Mouse (Mus musculus) myocyte (in vitro differentiated cells): ENCODE measurements around the gene Map3k13. TPM values are rescaled to one million over a fixed set of nuclear protein-coding genes. Genes with fewer than 3 reads are reported as not detected.

Source experiments
- H3K27me3 ChIP-seq: one replicate; pipeline ENCODE4 v1.6.1; 2011; ENCODE audit not compliant: control insufficient read depth, insufficient read depth, insufficient read length
- H3K36me3 ChIP-seq: one replicate; pipeline ENCODE4 v1.6.1; 2011; ENCODE audit not compliant: control insufficient read depth, insufficient read depth
- H3K4me2 ChIP-seq: one replicate; pipeline ENCODE4 v1.6.1; 2011; ENCODE audit warnings: low read depth, control low read depth
- H3K4me3 ChIP-seq: one replicate; pipeline ENCODE4 v1.5.1; 2011; ENCODE audit warnings: mild to moderate bottlenecking, control low read depth, moderate library complexity
- H3K79me2 ChIP-seq: one replicate; pipeline ENCODE4 v1.6.1; 2011; ENCODE audit not compliant: control insufficient read depth, insufficient read depth
- H3ac ChIP-seq: one replicate; pipeline ENCODE4 v1.6.1; 2011; ENCODE audit not compliant: control insufficient read depth, insufficient read length
- CEBPB ChIP-seq: IDR thresholded peaks from 2 replicates; pipeline ENCODE4 v1.6.1; 2011; ENCODE audit warnings: mild to moderate bottlenecking, moderate library complexity; ENCODE audit not compliant: poor library complexity, insufficient read depth, severe bottlenecking
- E2F4 ChIP-seq: IDR thresholded peaks from one replicate; pipeline ENCODE4 v1.6.1; 2011; ENCODE audit warnings: mild to moderate bottlenecking, control low read depth, moderate library complexity; ENCODE audit not compliant: insufficient read depth
- MAX ChIP-seq: IDR thresholded peaks from one replicate; pipeline ENCODE4 v1.6.1; 2011; ENCODE audit warnings: low read depth, mild to moderate bottlenecking, control low read depth
- MYOD1 ChIP-seq, 3 experiments: IDR thresholded peaks; one replicate each; pipeline ENCODE4 v1.6.1; 2011; ENCODE audit warnings: control low read depth in 2 of 3, low read depth in 2 of 3, mild to moderate bottlenecking in 2 of 3, moderate library complexity in 1 of 3; ENCODE audit not compliant: insufficient read length in 2 of 3, control insufficient read depth in 1 of 3
- MYOG ChIP-seq, 3 experiments: IDR thresholded peaks; one replicate each; pipeline ENCODE4 v1.6.1; 2011; ENCODE audit warnings: control low read depth in 2 of 3, low read depth in 2 of 3, mild to moderate bottlenecking in 2 of 3; ENCODE audit not compliant: insufficient read length in 2 of 3, control insufficient read depth in 1 of 3, insufficient read depth in 1 of 3
- POLR2A ChIP-seq: IDR thresholded peaks from one replicate; pipeline ENCODE4 v1.6.1; 2011; ENCODE audit warnings: low read depth, mild to moderate bottlenecking, control low read depth, moderate library complexity; ENCODE audit not compliant: insufficient read length
- POLR2AphosphoS2 ChIP-seq: IDR thresholded peaks from one replicate; pipeline ENCODE4 v1.6.1; 2011; ENCODE audit warnings: low read depth, control low read depth; ENCODE audit not compliant: insufficient read length
- REST ChIP-seq: IDR thresholded peaks from one replicate; pipeline ENCODE4 v1.6.1; 2011; ENCODE audit warnings: mild to moderate bottlenecking, control low read depth, moderate library complexity; ENCODE audit not compliant: insufficient read depth, insufficient read length
- SRF ChIP-seq: IDR thresholded peaks from one replicate; pipeline ENCODE4 v1.6.1; 2011; ENCODE audit warnings: low read depth; ENCODE audit not compliant: control insufficient read depth, insufficient read length
- TCF12 ChIP-seq: IDR thresholded peaks from one replicate; pipeline ENCODE4 v1.6.1; 2011; ENCODE audit warnings: mild to moderate bottlenecking, control low read depth; ENCODE audit not compliant: poor library complexity, insufficient read depth, severe bottlenecking
- TCF3 ChIP-seq: IDR thresholded peaks from one replicate; pipeline ENCODE4 v1.6.1; 2011; ENCODE audit warnings: low read depth, control low read depth; ENCODE audit not compliant: insufficient read length
- USF1 ChIP-seq: IDR thresholded peaks from one replicate; pipeline ENCODE4 v1.6.1; 2011; ENCODE audit warnings: low read depth, mild to moderate bottlenecking, control low read depth, moderate library complexity
- polyA plus RNA-seq: library from polyadenylated mRNA; unstranded; fragments of >200 nt; fragmentation: generic; extraction: Trizol; gene quantifications from one replicate; pipeline ENCODE4 v1.2.1, GENCODE M21; 2012; ENCODE audit warnings: missing spikeins

The Map3k13 gene
- polyA plus RNA-seq, 1 experiment = 0.31 TPM

DNA sequence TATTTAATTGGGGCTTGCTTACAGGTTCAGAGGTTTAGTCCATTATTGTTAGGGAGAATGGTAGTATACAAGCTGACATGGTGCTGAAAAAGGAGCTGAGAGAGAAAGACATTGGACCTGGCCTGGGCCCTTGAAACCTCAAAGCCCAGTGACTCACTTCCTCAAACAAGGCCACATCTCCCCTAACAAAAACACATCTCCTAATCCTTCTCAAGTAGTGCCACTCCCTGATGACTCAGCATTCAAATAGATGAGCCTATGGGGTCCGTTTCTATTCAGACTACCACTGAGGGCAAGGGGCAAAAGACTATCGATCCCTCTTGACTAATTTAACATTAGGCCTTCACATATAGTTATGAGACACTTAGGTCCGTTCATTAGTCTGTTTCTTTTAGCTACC lies 68.3 kb downstream of the Map3k13 start:
- TF ChIP-seq MAX (no peak), POLR2A (no peak), MYOD1 (IDR thresholded peaks at IDR 0.05; ENCODE audit: control insufficient read depth in 1 of 3, insufficient read length in 2 of 3, low read depth in 2 of 3) (no peak), USF1 (no peak), TCF12 (no peak), SRF (no peak), CEBPB (no peak)

GRCm38 (mm10) chr16:21865250-21865982 lies 71.3 kb downstream of the Map3k13 start:
- Histone ChIP-seq H3K4me3 (no peak overlapping the region), H3K4me2 (no peak overlapping the region), H3K79me2 (no peaks in the 10 kb centered on the region), H3K36me3 (no peaks in the 10 kb centered on the region), H3ac (no peak overlapping the region), H3K27me3 (no peaks in the 10 kb centered on the region)
- no peak for TF ChIP-seq USF1
- TF ChIP-seq SRF = peak; percentile 8

More for the DNA sequence above, 68.3 kb downstream of the Map3k13 start:
- Histone ChIP-seq H3K4me3 (no peak overlapping the region), H3K36me3 (no peaks in the 10 kb centered on the region), H3K79me2 (no peaks in the 10 kb centered on the region), H3ac (no peak overlapping the region), H3K4me2 (no peak overlapping the region), H3K27me3 (no peaks in the 10 kb centered on the region)

DNA sequence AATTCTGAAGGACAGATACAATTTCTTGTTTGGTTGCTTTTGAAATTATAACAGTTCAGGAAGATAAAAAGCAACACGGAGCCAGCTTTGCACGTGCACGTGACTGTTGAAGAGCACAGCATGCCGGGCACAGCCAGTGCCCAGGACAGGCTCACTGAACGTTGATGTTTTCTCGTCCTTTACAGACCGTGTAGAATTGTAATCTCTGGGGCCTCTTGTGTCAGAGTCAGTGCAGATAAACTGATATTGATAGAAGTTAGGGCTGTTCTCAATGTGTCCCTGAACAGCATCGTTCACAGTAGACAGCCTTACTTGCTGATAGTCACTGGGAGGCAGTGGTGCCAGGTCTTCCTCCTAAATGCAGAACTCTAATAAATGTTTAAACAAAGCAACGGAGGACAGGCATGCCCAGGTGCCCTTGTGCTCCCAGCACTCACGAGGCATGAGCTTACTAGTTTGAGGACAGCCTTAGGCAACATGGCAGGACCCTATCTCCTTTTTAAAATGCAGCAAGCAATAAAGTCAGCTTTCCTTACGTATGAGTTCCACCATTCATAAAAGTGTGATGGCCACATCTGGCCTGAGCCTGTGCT lies 71.9 kb downstream of the Map3k13 start:
- H3ac ChIP-seq = no peak overlapping the region
- no peaks in the 10 kb centered on the region for H3K27me3 ChIP-seq
- TF ChIP-seq TCF3 (no peak), MYOG (IDR thresholded peaks at IDR 0.05; ENCODE audit: control insufficient read depth in 1 of 3, insufficient read depth in 1 of 3, insufficient read length in 2 of 3, low read depth in 2 of 3) (no peak), USF1 (no peak), CEBPB (no peak), POLR2AphosphoS2 (no peak), E2F4 (no peak), REST (no peak)

GRCm38 (mm10) chr16:21867727-21868126 lies 73.6 kb downstream of the Map3k13 start:
- H3K4me2 ChIP-seq = no peak overlapping the region
- no peaks in the 10 kb centered on the region for H3K79me2 ChIP-seq
- TF ChIP-seq REST (no peak), SRF (no peak), TCF3 (no peak), POLR2A (no peak), MAX (no peak), E2F4 (no peak), MYOG (IDR thresholded peaks at IDR 0.05; ENCODE audit: control insufficient read depth in 1 of 3, insufficient read depth in 1 of 3, insufficient read length in 2 of 3, low read depth in 2 of 3) (no peak), POLR2AphosphoS2 (no peak), USF1 (no peak), TCF12 (no peak)
- no peak overlapping the region for H3ac ChIP-seq
- H3K27me3 ChIP-seq = no peaks in the 10 kb centered on the region
- no peaks in the 10 kb centered on the region for H3K36me3 ChIP-seq
- H3K4me3 ChIP-seq = no peak overlapping the region

More for the DNA sequence above, 71.9 kb downstream of the Map3k13 start:
- Histone ChIP-seq H3K4me3 (no peak overlapping the region), H3K36me3 (no peaks in the 10 kb centered on the region), H3K4me2 (no peak overlapping the region), H3K79me2 (no peaks in the 10 kb centered on the region)

- Histone ChIP-seq H3K4me3 (no peak overlapping the region), H3ac (no peak overlapping the region), H3K36me3 (no peaks in the 10 kb centered on the region), H3K4me2 (no peak overlapping the region), H3K27me3 (no peaks in the 10 kb centered on the region), H3K79me2 (no peaks in the 10 kb centered on the region)
- TF ChIP-seq POLR2A (no peak), REST (no peak), TCF12 (no peak), SRF (no peak), MAX (no peak), MYOG (IDR thresholded peaks at IDR 0.05; ENCODE audit: control insufficient read depth in 1 of 3, insufficient read depth in 1 of 3, insufficient read length in 2 of 3, low read depth in 2 of 3) (no peak), USF1 (no peak), TCF3 (no peak), MYOD1 (IDR thresholded peaks at IDR 0.05; ENCODE audit: control insufficient read depth in 1 of 3, insufficient read length in 2 of 3, low read depth in 2 of 3) (no peak)
These were observed 74.5 kb downstream of the Map3k13 start for GRCm38 (mm10) chr16:21868651-21869050.
